Mouse (Mus musculus) adrenal gland, adult 8-10 months (tissue): ENCODE results near the gene Tmem86b. TPM values are rescaled to one million over a fixed set of nuclear protein-coding genes. Genes with fewer than 3 reads are reported as not detected.

Source experiments
- DNase-seq: peaks from one replicate; pipeline ENCODE4 v3.0.0; 2022
- total RNA-seq, 4 experiments: library from RNA; stranded (reverse); gene quantifications; 2 replicates each; pipeline ENCODE4 v1.2.4; 2022

Tmem86b gene
- total RNA-seq: 10 to 100 TPM in 2 of 4 experiments, 1 to 10 TPM in 2; 6.6 to 14.2 (median 9.5) TPM

DNA sequence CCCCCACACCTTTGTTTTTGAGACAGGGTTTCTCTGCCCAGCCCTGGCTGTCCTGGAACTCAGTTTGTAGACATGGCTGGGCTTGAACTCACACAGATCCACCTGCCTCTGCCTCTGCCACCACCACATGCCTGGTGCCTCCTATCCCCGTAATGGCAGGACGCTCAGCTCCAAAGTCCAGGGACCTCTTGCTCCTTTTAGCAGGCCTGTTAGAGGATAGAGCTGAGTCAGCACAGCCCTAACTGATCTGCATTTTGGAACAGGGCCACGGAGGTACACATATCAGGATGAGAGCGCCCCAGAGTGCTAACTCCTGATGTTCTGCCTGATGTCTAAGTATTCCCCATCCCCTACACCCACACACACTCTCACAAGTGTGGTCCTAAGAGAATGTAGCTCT, at the start of gene Tmem86b:
TSS of gene Tmem86b (minus strand) at position 392 of the 400 bp plus-strand sequence.
- no peak for DNase-seq

DNA sequence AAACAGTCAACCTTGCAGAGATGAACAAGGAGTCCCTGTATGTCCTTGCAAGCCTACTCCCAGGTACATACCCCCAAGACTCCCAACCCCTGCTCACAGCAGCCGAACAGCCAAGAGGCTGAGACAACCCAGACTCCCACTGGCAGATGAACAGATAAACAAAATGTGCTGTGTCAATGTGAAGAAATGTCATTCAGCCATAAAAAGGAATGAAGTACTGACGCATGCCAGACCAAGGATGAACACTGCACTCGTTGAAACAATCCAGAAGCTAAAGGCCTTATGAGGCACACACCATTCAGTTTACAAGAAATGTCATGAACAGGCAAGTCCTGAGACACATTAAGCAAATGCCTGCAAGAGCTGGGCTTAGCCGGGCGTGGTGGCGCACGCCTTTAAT, 44.0 kb upstream of the Tmem86b start:
- DNase-seq: no peak

DNA sequence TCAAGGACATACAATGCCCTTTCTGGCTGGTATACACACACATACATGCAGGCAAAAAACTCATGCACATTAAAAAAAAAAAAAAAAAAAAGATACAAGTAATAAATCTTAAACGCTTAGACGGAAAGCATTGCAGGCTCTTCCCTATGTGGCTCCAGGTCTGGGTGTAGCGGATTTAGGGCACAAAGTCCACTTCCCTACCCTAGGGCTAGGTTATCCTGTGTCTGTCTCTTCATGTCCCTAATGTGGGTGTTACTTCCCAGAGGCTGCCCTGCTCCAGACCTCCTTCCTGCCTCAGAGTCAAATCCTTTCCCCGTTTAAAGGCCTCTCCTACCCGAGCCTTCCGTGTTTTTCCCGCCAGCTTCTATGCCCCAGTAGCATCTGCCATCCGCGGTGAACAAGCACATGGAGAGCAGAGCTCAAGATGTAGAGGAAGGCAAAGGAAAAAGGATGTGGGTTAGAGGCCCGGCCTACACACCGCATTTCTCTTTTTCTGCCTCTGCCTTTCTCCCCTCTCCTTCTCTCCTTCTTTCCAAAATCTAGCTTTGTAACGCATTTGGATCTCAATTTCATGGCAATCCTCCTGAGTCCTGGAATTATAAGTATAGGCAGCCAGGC, 43.0 kb upstream of the Tmem86b start:
- no peak for DNase-seq

DNA sequence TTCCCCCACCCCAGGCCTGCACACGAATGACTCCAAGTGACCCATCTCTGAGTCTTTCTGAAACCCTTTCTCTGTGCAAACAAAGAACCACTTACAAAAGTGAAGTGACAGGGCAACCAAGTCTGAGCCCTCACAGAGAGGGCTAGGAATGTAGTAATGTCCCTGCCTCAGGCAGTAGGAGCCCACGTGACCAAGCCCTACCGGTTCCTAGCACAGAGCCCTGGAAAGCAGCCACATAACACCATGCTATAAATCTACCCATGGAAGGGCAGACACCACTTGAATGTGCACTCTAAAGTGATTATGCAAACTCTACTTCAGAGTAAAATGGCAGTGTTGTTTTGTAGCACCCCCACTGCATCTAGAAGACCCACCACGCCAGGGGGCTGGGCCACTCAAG, 40.7 kb upstream of the Tmem86b start:
- peak; percentile 63 for DNase-seq

DNA sequence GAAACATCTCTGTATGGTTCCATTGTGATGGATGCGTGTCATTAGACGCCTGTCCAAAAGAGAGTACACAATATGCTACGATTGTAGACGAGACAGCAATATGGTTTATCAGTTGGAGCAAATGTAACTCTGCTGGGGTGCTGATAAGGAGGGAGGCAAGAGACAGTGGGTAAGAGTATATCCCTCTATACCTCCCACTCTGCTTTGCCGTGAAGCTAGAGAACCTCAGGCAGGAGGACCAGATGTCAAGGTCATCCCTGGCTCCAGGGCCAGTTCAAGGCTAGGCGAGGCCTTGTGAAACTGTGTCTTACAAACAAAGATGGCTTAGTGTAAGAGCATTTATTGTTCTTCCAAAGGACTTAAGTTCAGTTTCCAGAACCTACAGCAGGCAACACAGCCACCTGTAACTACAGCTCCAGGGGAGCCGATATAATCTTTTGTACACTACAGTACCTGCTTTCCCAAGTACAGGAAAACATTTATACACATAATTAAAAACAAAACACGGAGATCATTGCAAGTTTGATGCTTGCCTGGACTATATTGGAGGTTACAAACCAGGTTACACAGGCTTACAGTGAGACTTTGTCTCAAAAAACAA, 39.5 kb upstream of the Tmem86b start:
- no peak for DNase-seq

DNA sequence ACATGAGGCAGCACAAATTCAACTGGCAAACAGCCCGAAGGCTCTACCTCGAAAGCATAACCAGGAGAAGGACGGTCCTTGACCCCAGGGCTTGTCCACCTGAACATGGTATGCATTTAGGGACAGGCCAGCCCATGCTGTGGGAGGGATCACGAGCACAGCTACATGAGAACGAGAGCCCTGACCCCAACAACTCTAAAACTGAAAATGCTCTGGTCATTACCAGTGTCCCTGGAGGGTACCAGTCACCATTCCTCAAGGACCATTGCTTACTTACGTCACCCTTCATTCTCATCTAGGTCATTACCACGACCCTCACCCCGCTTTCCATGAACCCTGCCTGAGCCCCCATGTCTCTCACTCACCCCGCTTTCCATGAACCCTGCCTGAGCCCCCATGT, 37.9 kb upstream of the Tmem86b start:
- DNase-seq: no peak

DNA sequence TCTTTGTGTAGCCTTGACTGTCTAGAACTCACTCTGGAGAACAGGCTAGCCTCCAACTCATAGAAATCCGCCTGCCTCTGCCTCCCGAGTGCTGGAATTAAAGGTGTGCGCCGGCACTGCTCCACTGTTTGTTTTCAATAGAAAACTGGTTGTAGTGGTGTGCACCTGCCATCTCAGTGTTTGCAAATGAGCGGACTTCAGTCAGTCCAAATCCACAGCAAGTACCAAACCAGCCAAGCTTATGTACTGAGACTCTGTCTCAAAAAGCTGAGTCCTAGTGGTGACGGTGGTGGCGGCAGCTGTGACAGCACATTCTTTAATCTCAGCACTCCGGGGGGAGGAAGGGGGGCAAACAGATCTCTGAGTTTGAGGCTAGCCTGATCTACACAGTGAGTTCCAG, 37.3 kb upstream of the Tmem86b start:
- no peak for DNase-seq

DNA sequence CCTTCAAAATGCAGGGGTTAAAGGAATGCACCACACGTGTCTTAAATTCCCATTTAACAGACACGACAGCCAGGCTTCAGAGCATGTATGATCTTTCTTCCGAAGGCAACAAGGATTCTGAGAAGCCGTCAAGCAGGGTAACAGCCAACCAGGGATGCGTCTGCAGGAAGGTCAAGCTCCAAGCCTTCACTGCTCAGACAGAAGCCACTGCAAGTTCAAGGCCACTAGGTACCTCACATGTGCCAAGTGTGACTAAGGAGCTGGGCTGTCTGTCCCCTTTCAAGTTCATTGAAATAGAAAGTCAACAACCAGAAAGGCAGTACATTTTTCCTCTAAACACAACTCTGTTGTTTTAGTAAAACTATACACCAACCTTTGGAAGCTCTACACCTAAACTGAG, 35.6 kb upstream of the Tmem86b start:
- DNase-seq: peak; percentile 69

DNA sequence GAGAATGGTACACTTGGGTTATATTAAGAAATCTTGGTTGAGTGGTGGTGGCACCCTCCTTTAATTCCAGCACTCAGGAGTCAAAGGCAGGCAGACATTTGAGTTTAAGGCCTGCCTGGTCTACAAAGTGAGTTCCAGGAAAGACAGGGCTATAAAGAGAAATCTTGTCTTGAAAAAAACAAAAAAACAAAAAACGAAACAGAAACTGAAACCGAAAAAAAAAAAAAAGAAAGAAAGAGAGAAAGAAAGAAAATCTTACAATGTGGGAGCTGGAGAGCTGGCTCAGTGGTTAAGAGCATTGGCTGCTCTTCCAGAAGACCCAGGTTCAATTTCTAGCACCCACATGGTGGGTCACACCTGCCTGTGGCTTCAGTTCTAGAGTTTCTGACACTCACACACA, 32.5 kb upstream of the Tmem86b start:
- DNase-seq: no peak

DNA sequence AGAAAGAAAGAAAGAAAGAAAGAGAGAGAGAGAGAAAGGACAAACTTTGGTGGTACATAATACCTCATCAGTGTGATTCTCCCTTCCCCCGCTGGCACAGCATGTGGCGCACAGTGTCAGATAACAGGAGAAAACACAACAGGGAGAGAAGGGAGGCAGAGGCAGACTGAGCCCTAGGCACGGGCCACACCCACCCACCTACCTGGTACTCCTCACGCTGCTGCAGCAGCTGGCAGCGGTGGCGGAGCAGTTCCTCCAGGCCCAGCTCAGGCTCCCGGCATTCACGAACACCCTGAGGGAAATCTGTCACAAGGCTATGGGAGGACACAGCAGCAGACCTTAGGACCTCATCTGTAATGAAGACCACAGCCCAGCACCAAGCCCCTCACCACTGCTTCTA, 32.0 kb upstream of the Tmem86b start:
- DNase-seq: no peak

DNA sequence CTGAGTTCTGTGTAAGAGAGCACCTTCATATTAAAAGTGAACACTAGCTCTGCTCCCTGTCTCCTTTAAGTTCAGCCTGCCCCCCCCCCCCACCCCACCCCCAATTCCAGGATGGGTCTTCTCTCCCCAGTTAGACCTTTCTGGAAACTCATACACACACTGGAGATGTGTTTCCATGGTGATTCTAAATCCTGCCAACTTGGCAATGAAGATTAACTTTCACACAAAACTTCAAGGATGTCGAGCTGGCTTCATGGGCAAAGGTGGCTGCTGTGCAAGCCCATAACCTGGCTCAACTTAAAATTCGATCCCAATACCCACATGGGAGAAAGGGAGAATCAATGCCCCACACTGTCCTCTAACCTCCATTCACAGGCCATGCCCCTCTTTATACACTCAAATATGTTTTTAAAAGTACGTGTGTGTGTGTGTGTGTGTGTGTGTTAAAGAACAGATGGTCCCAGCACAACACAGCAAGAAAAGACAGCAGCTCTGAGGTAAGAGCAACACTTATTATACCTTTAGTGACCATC, 28.8 kb upstream of the Tmem86b start:
- no peak for DNase-seq

DNA sequence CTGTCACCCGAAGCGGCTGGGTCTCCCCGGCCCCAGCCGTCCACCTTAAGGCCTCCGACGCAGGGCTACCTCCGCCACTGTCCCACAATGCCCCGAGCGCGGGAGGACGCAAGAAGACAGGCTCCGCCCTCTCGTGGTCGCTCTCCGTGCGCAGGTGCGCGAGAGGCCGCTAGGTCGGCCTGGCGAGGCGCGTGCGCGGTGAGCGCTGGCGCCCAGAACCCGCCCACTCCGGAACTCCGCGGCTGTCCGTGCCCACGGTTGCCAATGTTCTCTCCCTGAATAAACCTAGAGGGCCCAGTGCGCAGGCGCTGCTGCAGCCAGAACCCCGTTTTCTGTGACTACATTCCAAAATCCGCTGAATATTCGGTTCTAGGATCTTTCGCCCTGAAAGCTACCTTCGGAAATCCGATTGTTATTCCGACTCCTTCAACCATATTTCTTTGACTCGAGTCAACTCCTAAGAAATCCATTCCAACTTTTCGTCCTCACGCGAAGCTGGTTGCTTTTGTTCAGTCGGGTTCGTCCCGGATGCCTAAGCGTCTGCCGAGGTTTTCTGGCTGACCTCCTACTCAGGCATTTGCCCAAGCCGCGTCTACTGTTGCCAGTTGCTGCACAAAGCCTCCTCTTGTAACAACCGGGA, 27.8 kb upstream of the Tmem86b start, which contains the start of gene Ppp6r1:
TSS of gene Ppp6r1 (minus strand) at position 108 of the 640 bp plus-strand sequence.
- peak; percentile 97 for DNase-seq

DNA sequence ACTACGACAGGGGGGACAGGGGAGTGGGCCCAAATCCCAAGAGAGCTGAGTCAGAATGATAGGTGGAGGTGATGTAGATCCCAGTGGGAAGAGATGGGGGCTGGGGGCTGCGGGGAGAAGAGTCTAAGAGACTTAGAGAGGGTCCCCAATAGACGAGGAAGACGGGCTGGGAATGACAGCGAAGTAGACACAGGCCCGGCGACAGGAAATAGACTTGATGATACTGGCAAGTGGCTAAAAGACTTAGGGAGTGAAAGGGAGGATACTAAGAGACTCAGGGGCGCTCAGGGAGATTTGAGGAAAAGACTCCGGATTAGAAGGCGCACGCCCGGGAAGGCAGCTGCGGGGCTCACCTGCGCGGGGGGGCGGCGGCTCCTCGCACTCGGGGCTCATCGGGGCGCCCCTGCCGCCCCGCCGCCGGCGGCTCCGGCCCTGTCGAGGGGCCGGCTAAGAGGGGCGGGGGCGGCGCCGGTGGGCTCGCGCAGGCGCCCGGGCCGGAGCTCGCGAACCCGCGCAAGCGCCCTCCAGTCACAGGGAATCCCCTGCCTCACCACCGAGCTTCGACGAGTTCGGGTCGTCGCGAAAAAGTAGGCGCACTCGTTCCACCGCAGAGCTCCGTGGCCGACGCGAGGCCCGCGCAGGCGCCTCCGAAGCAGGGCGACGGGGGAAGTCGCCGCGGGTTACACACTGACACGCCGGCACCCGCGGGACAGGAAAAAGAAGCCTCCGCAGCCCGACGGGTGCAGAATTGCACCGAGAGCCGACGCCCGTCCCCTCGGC, 27.1 kb upstream of the Tmem86b start:
- no peak for DNase-seq

DNA sequence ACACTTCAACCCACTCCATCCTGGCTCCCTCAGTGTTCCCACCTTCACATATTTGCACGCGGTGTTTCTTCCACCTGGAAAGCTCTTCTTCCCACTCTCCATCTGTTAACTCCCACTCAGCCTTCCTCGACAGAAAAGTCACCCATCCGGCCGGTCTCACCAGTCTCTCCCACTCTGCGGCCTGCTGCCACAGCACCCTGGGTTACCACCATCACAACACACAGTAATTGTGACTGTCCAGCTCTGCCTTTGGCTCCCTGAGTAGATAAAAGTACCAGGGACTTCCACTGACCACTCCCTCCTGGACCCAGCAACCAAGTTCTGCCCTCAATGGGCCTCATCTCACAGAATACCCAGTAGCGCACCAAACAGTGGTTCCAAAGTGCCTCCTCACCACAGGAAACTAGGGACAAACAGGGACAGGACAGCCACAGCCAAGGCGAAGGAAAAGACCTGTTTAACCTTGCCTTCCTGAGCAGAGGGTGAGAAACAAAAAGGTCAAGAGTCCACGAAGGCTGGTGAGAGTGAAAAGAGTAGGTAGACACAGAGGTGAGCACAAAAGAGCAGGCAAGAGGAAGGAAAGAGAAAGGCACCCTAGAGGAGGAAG, 26.4 kb upstream of the Tmem86b start:
- DNase-seq: no peak

DNA sequence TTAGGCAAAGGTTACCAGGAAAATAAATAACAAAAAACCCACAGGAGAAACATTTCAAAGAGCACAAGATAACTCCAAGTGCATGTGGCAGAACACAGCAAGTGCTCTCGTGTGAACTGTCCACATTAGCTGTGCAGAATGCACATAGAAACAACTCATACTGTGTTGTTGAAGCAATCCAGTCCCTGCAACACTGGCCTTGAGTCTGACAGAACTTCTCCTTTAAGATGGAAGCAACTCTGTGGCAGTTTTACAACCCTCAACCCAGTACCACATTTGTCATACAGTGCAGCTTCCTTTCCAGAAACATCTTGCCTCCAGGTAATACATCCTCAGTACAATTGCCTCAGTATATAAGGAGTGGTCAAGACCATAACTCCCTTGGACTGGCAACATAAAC, 25.6 kb upstream of the Tmem86b start:
- DNase-seq: no peak

DNA sequence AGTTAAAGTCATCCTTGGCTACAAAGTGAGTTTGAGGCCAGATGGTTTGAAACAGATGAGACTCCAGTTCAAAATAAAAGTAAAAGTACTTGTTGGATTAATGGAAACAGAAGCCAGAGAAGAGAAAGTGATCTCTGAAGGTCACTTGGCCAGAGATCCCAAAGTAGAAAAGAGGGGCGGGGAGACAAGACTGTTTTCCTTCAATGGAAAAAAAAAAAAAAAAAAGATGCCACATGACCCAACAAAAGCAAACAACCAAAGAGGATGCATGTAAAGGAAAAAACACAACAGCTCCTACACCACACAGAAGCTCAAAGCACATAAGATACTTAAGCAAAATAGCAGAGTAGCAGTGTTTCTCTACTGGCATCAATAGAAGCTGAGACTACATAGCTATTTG, 24.7 kb upstream of the Tmem86b start:
- no peak for DNase-seq

DNA sequence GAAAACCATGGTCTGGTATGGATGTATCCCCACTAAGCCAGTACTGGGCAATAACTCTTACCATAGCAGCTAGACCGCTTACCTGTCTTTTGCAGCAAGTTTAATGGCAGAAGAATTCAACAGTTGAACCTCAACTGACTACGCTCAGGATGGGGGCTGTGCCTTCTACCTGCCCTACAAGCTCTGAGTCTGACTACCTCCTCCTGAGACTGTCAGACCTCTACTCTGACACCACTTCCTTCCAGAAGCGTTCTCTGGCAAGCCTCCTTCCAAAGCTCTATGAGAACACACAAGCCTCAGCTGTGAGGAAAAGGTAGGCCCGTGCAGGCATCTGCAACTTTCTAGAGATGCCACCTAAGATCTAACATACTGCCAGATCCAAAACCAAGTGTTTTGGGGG, 24.2 kb upstream of the Tmem86b start:
- no peak for DNase-seq

DNA sequence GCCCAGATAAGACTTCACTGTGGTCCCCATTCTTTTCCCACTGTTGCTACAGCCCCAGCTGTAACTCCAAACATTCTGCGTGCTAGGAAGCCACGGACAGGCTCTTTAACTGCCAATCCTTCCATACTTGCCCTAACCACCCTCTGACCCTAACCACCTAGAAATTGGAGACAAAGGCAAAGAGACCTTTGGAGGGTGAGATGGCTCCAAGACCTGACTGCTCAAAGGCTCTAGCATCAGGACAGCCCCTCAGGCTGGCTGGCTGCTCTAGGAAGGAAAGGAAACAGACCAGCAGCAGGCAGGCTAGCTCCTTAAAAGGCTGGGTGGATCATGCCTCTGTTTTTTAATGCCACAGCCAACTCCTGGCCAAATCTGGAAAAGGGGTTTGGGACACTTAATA, 23.0 kb upstream of the Tmem86b start:
- DNase-seq: no peak

DNA sequence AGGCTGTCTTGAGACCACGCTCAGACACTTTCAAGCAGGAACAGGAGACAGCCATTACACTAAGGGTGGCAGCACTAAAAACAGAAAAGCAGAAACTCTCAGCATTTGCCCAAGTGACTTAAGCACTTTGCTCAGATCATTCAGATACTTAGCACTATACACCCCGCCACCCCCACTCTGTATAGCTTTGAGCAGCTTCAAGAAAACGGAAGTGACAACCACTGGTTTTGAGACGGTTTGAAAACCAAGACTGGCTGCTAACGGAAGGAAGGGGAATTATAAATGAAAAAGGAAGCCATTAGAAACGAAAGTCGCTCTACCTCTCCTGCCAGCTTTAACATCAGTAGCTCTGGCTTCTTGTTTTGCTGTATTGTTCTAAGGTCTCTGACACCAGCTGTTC, 22.6 kb upstream of the Tmem86b start:
- DNase-seq: no peak

DNA sequence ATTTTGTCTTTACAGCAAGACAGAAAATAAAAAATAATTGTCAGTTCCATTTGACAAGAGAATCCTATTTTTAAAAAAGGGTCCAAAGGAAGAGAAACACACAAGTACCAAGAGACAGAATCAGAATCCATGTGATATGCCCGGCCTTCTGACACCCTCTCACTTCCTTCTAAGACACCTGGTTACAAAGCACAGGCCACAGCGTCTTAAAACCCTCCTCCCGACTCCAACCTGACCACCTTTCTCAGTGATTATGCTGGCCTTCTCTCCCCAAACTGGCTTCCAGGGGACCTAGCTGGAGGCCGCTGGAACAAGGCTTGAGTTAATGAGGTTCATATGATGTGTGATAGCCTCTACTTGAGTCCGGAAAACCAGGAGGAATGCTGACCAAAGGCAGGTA, 22.1 kb upstream of the Tmem86b start:
- DNase-seq: no peak

DNA sequence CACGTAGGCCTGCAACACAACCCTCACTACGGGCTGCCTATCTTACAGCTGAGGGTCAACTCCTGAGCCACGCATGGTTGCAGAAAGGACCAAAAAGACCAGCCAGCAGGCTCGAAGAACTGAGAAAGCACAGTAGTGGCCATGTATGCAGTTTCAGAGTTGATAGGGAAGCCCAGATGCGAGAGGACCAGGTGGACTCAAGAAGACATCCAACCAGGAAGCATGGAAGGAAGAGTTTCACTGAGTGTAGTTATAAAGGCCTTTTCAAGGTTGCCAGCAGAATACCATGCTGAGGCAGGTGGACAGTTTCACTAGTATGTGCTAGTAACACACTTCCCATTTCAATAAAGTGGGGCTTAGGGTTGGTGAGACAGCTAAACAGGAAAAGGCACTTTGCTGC, 21.5 kb upstream of the Tmem86b start:
- no peak for DNase-seq

DNA sequence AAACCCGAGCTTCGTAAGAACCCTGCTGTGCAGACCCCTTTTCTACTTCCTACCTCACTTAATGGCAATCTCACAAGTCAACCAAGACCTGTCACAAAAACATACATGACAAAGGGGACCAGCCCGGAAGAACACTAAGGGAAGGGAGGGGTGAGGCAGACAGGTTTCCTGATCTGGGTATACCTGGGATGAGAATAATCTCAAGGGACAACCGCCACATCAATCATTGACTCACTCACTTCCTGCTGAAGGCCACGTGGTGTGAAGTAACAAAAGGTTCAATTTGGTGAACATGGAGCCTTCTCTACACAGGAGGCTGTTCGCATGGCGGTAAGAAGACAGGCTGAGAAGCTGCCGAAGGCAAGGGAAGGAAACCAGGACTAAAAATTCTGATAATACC, 20.4 kb upstream of the Tmem86b start:
- no peak for DNase-seq

DNA sequence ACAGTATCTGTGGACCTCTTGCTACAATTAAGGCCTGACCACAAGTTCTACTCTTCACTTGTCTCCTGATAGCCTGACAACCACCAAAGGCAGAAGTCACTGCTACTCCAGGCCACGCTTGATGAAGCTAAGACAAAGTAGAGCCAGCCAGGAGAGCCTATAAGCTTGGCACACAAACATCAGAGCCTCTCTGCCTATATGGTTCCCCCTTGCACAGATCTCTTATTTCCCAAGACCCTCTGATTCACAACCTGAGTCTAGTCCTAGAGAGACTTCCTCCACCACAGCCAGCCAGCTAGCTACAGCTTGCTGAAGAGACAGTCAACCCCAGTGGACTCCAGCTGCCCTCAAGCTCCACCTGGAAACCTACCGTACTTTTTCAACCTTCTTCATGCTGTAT, 16.8 kb upstream of the Tmem86b start:
- DNase-seq: no peak
